Mouse (Mus musculus): ENCODE results near the gene Ephx1.

GRCm38 (mm10) chr1:180958797-180959196, 61.9 kb downstream of the Ephx1 start:
- TF ChIP-seq POLR2A (IDR thresholded peaks at IDR 0.05; ENCODE audit: borderline replicate concordance, extremely low read depth, insufficient read depth, insufficient read length, poor library complexity, severe bottlenecking) (no peak), CTCF (IDR thresholded peaks at IDR 0.05; ENCODE audit: borderline replicate concordance, extremely low read depth, insufficient read depth, insufficient read length) (no peak)
